Mouse (Mus musculus) kidney, adult 2 months (tissue): ENCODE results near the gene Stx4a. TPM values are rescaled to one million over a fixed set of nuclear protein-coding genes. Genes with fewer than 3 reads are reported as not detected.

Source experiments
- DNase-seq: peaks from one replicate; pipeline ENCODE4 v3.0.0; 2021
- H3K27ac ChIP-seq: fragments of 200-500 bp; 2 replicates; pipeline ENCODE4 v1.5.1; 2012; ENCODE audit warnings: low read depth, low read length, control low read depth, inconsistent platforms; ENCODE audit not compliant: insufficient read depth
- H3K27me3 ChIP-seq: fragments of 200-500 bp; replicated peaks from 2 replicates; pipeline ENCODE4 v1.6.1; 2012; ENCODE audit warnings: mild to moderate bottlenecking, moderate library complexity, low read length, inconsistent platforms; ENCODE audit not compliant: control insufficient read depth, insufficient read depth
- H3K36me3 ChIP-seq: fragments of 200-500 bp; 2 replicates; pipeline ENCODE4 v1.6.1; 2012; ENCODE audit warnings: mild to moderate bottlenecking, moderate library complexity, low read length, inconsistent platforms; ENCODE audit not compliant: control insufficient read depth, insufficient read depth
- H3K4me1 ChIP-seq: fragments of 200-500 bp; 2 replicates; pipeline ENCODE4 v1.6.1; 2011; ENCODE audit warnings: low read length; ENCODE audit not compliant: control insufficient read depth, insufficient read depth
- H3K4me3 ChIP-seq: fragments of 200-500 bp; 2 replicates; pipeline ENCODE4 v1.5.1; 2011; ENCODE audit warnings: mild to moderate bottlenecking, low read depth, low read length, control low read depth; ENCODE audit not compliant: insufficient read depth
- CTCF ChIP-seq: fragments of 200-500 bp; conservative IDR thresholded peaks from 2 replicates; pipeline ENCODE4 v1.5.1; 2011; ENCODE audit warnings: low read depth, mild to moderate bottlenecking, control low read depth, low read length, moderate library complexity, mixed read lengths; ENCODE audit not compliant: insufficient read depth, insufficient read length
- POLR2A ChIP-seq: fragments of 200-500 bp; IDR thresholded peaks from one replicate; pipeline ENCODE4 v1.6.1; 2011; ENCODE audit warnings: low read depth, low read length, control low read depth
- WGBS: fragments of 180-500 bp; shearing (Covaris S2); methylation state at CpG from one replicate; pipeline ENCODE4 v1.1.7; 2018; 5-methylcytosine and 5-hydroxymethylcytosine counted together
- polyA plus RNA-seq: library from polyadenylated mRNA; depleted of rRNA; stranded (reverse); fragments of >200 nt; gene quantifications from 2 replicates; pipeline ENCODE4 v1.2.3, GENCODE M21; 2012

Gene Stx4a
- polyA plus RNA-seq, 1 experiment = 66.5 TPM

DNA sequence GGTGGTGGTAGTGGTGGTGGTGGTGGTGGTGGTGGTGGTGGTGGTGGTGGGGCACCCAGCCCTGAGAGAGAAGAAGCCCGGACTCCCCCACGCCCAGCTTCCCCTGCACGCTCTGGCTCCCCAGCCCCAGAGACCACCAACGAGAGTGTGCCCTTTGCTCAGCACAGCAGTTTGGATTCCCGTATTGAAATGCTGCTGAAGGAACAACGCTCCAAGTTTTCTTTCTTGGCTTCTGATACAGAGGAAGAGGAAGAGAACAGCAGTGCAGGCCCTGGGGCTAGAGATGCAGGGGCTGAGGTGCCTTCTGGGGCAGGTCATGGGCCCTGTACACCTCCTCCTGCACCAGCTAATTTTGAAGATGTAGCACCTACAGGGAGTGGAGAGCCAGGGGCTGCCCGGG lies 38.8 kb upstream of the Stx4a start, which contains the start of gene Gm49388:
Gene Gm49388, plus strand, starts transcription at position 301 of the 400 bp plus-strand sequence.
- 90% methylated on average over 7 of the region's 7 CpGs for WGBS
- DNase-seq = no peak
- Histone ChIP-seq H3K4me3 (no peak within 1 kb of the TSS), H3K27me3 (no peaks in the 10 kb centered on the region), H3K36me3 (peaks cover 10% of the 10 kb centered on the region), H3K4me1 (no peaks in the 10 kb centered on the region), H3K27ac (no peak within 1 kb of the TSS)
- TF ChIP-seq POLR2A (no peak), CTCF (no peak)

DNA sequence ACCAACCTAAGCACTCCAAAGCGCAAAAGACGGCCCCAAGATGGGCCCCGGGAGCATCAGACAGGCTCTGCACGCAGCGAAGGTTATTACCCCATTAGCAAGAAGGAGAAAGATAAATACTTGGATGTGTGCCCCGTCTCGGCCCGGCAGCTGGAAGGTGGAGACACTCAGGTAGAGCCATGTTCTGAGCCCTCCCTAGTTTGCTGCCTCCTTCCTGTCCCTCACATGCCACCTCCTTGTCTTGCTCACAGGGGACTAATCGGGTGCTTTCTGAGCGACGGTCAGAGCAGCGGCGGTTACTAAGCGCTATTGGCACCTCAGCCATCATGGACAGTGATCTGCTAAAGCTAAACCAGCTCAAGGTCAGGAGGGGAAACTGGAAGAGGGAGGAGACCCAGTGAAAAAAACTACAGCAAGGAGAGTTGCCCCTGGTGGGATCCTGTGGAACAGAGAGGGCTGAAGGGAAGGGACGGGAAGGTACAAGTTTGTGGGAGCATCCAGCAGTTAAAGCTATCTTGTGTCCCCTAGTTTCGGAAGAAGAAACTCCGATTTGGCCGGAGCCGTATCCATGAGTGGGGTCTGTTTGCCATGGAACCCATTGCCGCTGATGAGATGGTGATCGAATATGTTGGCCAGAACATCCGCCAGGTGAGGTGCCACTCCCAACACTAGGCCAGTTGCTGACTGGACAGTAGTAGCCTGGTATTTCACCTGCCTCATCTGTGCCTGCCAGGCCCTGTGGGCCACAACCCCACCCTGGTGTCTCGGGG lies 26.8 kb upstream of the Stx4a start:
- Histone ChIP-seq H3K4me3 (no peak overlapping the region), H3K27me3 (no peaks in the 10 kb centered on the region), H3K27ac (no peak overlapping the region), H3K4me1 (peaks cover 7% of the 10 kb centered on the region; the same call in 1 of the 2 replicates), H3K36me3 (peaks cover 2% of the 10 kb centered on the region)
- TF ChIP-seq CTCF = no peak
- no peak for TF ChIP-seq POLR2A
- no peak for DNase-seq
- WGBS = 92% methylated on average over 23 of the region's 23 CpGs

GRCm38 (mm10) chr7:127798591-127798990 lies 25.5 kb upstream of the Stx4a start:
- Histone ChIP-seq H3K27me3 (no peaks in the 10 kb centered on the region), H3K4me3 (no peak overlapping the region), H3K36me3 (peaks cover 2% of the 10 kb centered on the region; the same call in 1 of the 2 replicates), H3K4me1 (peaks cover 7% of the 10 kb centered on the region; the same call in 1 of the 2 replicates), H3K27ac (no peak overlapping the region)
- WGBS = 82% methylated on average over 4 of the region's 4 CpGs
- TF ChIP-seq CTCF = no peak
- no peak for TF ChIP-seq POLR2A
- no peak for DNase-seq

- WGBS = 87% methylated on average over 13 of the region's 13 CpGs
- no peak overlapping the region for H3K4me3 ChIP-seq
- TF ChIP-seq POLR2A (no peak), CTCF (no peak)
- peaks cover 2% of the 10 kb centered on the region; the same call in 1 of the 2 replicates for H3K36me3 ChIP-seq
- peaks cover 7% of the 10 kb centered on the region; the same call in 1 of the 2 replicates for H3K4me1 ChIP-seq
- no peak for DNase-seq
- H3K27ac ChIP-seq = no peak overlapping the region
- no peaks in the 10 kb centered on the region for H3K27me3 ChIP-seq
Observed at GRCm38 (mm10) chr7:127799211-127799610, 24.9 kb upstream of the Stx4a start.

GRCm38 (mm10) chr7:127799738-127800137 lies 24.4 kb upstream of the Stx4a start:
- no peaks in the 10 kb centered on the region for H3K27me3 ChIP-seq
- H3K4me3 ChIP-seq = no peak overlapping the region
- no peak overlapping the region for H3K27ac ChIP-seq
- H3K36me3 ChIP-seq = peaks cover 2% of the 10 kb centered on the region; the same call in 1 of the 2 replicates
- DNase-seq = no peak
- TF ChIP-seq CTCF (no peak), POLR2A (no peak)
- H3K4me1 ChIP-seq = peaks cover 7% of the 10 kb centered on the region; the same call in 1 of the 2 replicates
- WGBS = 78% methylated on average over 1 of the region's 1 CpGs

DNA sequence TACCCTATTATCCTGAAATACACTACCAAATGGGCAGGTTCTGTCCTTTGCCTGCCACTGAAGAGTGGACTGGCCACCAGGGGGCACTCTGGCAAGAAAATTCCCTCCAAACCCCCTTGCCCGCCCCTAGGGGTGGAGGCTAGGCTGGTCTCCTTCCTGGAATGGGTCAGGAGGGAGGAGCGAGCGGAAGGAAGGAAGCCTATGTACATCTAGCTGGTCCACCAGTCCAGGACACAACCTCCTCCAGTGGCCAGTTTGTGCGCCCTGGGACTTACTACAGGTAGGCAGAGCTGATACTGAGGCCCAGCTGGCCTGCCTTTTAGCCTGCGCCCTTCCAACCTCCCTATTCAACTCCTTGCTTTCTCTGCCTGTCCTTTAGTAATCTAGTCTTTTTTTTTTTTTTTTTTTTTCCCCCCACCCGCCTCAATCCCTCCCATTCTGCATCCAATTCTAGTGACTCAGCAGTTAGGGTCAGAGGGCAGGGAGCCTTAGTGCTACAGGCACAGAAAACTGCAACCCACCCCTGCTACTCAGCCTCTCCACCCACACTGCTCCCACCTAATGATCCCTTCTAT lies 23.6 kb upstream of the Stx4a start, which contains the start of gene Hsd3b7:
Gene Hsd3b7, plus strand, starts transcription at position 170 of the 575 bp plus-strand sequence.
- peak; percentile 96 for DNase-seq
- peaks cover 7% of the 10 kb centered on the region; the same call in 1 of the 2 replicates for H3K4me1 ChIP-seq
- TF ChIP-seq CTCF = peak; percentile 88
- TF ChIP-seq POLR2A = peak; percentile 82
- WGBS = 13% methylated on average over 6 of the region's 6 CpGs
- peak within 1 kb of the TSS; percentile 51 for H3K4me3 ChIP-seq
- peaks cover 2% of the 10 kb centered on the region; the same call in 1 of the 2 replicates for H3K36me3 ChIP-seq
- peak within 1 kb of the TSS; percentile 57 for H3K27ac ChIP-seq
- no peaks in the 10 kb centered on the region for H3K27me3 ChIP-seq
